In the genomic region with DNA sequence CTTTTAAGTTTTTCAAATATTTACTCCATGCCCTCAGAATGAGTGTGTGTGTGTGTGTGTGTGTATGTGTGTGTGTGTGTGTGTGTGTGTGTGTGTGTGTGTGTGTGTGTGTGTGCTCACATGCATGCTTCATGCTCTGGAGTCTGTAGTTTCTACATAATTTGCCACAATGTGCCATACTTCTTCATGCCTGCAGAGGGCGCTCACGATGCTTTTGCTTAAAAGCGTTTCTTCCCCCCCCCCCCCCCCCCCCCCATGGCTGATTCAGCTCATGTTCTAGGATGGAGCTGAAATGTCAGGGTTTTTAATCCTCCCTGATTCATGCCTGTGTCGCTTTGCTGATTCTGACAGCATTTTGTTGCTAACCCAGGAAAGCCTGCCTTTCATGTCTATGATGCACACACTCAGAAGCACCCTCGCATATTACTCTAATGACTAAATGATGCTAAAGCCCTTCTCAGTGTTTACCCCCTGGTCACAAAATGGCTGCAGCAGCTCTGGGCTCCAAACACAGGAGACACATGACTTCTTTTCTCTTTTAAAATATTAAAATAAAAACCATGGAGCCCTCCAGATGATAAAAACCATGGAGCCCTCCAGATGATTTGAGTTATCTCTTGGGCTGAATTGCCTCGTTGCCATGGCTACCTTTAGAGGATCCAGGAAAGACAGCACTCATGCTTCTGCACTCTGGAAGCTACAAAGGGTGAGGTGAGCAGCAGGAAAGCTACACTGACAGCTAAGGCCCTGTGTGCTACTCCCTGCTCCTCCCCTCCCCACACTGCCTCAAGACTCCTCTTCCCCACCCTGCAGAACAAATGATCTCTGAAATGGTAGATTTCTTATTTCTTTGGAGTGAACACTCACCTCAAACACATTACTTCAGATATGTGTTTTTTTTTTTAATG, we compare ENCODE assay signal across 11 mouse cellular contexts. TPM values are rescaled to one million over a fixed set of nuclear protein-coding genes. Genes with fewer than 3 reads are reported as not detected.
DNase-seq lines count a peak whose midpoint lies in the region; ATAC-seq and TF ChIP-seq lines count a peak whose summit lies in the region.
"Had no signal": no experiment of that assay in that cellular context is flagged by ENCODE, and none has a peak within 500 bp of the region (broad histone marks: within the 10 kb centered on the region; RNA-seq: fewer than 3 reads in every experiment).

No protein-coding gene starts in this region.

- no peak overlapping the region for H3K4me3 ChIP-seq in lung, postnatal 0 days (ENCODE audit: low read depth, low read length)
- H3K4me3 ChIP-seq in midbrain, embryonic 16.5 days (ENCODE audit: low read depth, low read length) = no peak overlapping the region

- TF ChIP-seq CTCF in lung, postnatal 0 days (IDR thresholded peaks at IDR 0.05) = peak; percentile 46

- H3K4me2 ChIP-seq in lung, postnatal 0 days (replicated peaks; ENCODE audit: low read depth, low read length) = no peak overlapping the region
- no peak overlapping the region for H3K4me2 ChIP-seq in midbrain, embryonic 16.5 days (ENCODE audit: low read length)

- no peak for TF ChIP-seq EP300 in lung, postnatal 0 days (IDR thresholded peaks at IDR 0.05)

- ATAC-seq in lung, postnatal 0 days = no peak
- ATAC-seq in midbrain, embryonic 16.5 days = peak; percentile 94

- peak; percentile 22 for DNase-seq in embryo, embryonic 10.5 days (ENCODE audit: low spot score)
- DNase-seq in embryo, embryonic 9.5 days (ENCODE audit: extremely low spot score) = no peak
- DNase-seq in lung, postnatal 0 days (ENCODE audit: low spot score) = no peak
- no peak for DNase-seq in lung, postnatal 36 days
- DNase-seq in adrenal gland, adult 2 months = peak; percentile 56
- DNase-seq in right cerebral cortex, postnatal 36 days (ENCODE audit: low spot score in 2 of 2) = no peak
- no peak for DNase-seq in urinary bladder, adult 18-20 months (ENCODE audit: low spot score in 2 of 2)
- DNase-seq: gastrocnemius, postnatal 14 days; heart, postnatal 4 days had no signal

- H3K27me3 ChIP-seq in lung, postnatal 0 days (replicated peaks; ENCODE audit: insufficient read depth, low read length) = no peaks in the 10 kb centered on the region
- H3K27me3 ChIP-seq in midbrain, embryonic 16.5 days (ENCODE audit: control insufficient read depth, insufficient read depth, low read depth, low read length) = no peaks in the 10 kb centered on the region

- H3K4me1 ChIP-seq in lung, postnatal 0 days (ENCODE audit: insufficient read depth, low read depth, low read length) = no peaks in the 10 kb centered on the region
- no peaks in the 10 kb centered on the region for H3K4me1 ChIP-seq in midbrain, embryonic 16.5 days (ENCODE audit: control insufficient read depth, insufficient read depth, low read length)

- H3K9me3 ChIP-seq in lung, postnatal 0 days (ENCODE audit: low read length) = no peaks in the 10 kb centered on the region
- no peaks in the 10 kb centered on the region for H3K9me3 ChIP-seq in midbrain, embryonic 16.5 days (replicated peaks; ENCODE audit: control insufficient read depth, low read length, poor library complexity, severe bottlenecking)

- no peaks in the 10 kb centered on the region for H3K36me3 ChIP-seq in lung, postnatal 0 days (ENCODE audit: insufficient read depth, low read length)
- H3K36me3 ChIP-seq in midbrain, embryonic 16.5 days (ENCODE audit: control insufficient read depth, insufficient read depth, low read length) = no peaks in the 10 kb centered on the region

- H3K27ac ChIP-seq in lung, postnatal 0 days (ENCODE audit: low read length) = no peak overlapping the region
- H3K27ac ChIP-seq in midbrain, embryonic 16.5 days (ENCODE audit: low read length) = no peak overlapping the region
- H3K27ac ChIP-seq: macrophage had no signal

- WGBS in lung, postnatal 0 days = 47% methylated on average over 5 of the region's 6 CpGs
- WGBS in midbrain, embryonic 16.5 days = 33% methylated on average over 6 of the region's 6 CpGs

- H3K9ac ChIP-seq in lung, postnatal 0 days (replicated peaks; ENCODE audit: low read depth) = no peak overlapping the region
- H3K9ac ChIP-seq in midbrain, embryonic 16.5 days (ENCODE audit: low read depth, low read length) = no peak overlapping the region

RNA-seq across cellular contexts. Expression of a gene that starts 49.7 kb away (rescaled TPM):
- 65.5 and 70.9 TPM in 2 replicates for polyA plus RNA-seq in lung, postnatal 0 days (2015; fragmentation: Nextera tagmentation; extraction: Ambion mirVana)
- total RNA-seq in adrenal gland, adult 2 months (2021) = 1 to 10 TPM; 3.0 to 3.6 TPM
- polyA plus RNA-seq in adrenal gland, adult 2 months (2012; rRNA removed) = 6.0 and 8.0 TPM in 2 replicates
- 11.7 and 12.4 TPM in 2 replicates for polyA plus RNA-seq in midbrain, embryonic 16.5 days (2015; fragmentation: Nextera tagmentation; extraction: Ambion mirVana)
- polyA plus RNA-seq: macrophage had no signal

Comparison
In these comparisons a context has a peak if more than half of its experiments do, and no peak if none do; other contexts are left out.
1. DNase-seq: peak in embryo, embryonic 10.5 days (single experiment) and adrenal gland, adult 2 months (single experiment); none in embryo, embryonic 9.5 days (single experiment), lung, postnatal 0 days (single experiment), lung, postnatal 36 days (single experiment), right cerebral cortex, postnatal 36 days (0 of 2) and urinary bladder, adult 18-20 months (0 of 2).